Mouse (Mus musculus) kidney, postnatal 0 days (tissue): ENCODE data around the gene Psmd11. TPM values are rescaled to one million over a fixed set of nuclear protein-coding genes. Genes with fewer than 3 reads are reported as not detected.

Experiments
- ATAC-seq: fragments of 200-750 bp; cut with Nextera tagmentation; replicated peaks from 2 replicates; pipeline ENCODE4 v1.8.0; 2017; ENCODE audit warnings: low read depth, moderate number of reproducible peaks, moderate TSS enrichment, moderate library complexity; ENCODE audit not compliant: low FRiP score
- DNase-seq: peaks from one replicate; pipeline ENCODE4 v3.0.0-alpha.2; 2016; ENCODE audit warnings: low spot score
- H3K27ac ChIP-seq: fragments of 300-500 bp; sonication (generic); 2 replicates; pipeline ENCODE4 v1.5.1; 2014; ENCODE audit warnings: mild to moderate bottlenecking
- H3K27me3 ChIP-seq: fragments of 300-500 bp; sonication (generic); 2 replicates; pipeline ENCODE4 v1.6.1; 2014; ENCODE audit warnings: low read length, mixed read lengths; ENCODE audit not compliant: insufficient read depth
- H3K36me3 ChIP-seq: fragments of 300-500 bp; sonication (generic); 2 replicates; pipeline ENCODE4 v1.6.1; 2014; ENCODE audit warnings: low read length, mixed read lengths; ENCODE audit not compliant: insufficient read depth
- H3K4me1 ChIP-seq: fragments of 300-500 bp; sonication (generic); replicated peaks from 2 replicates; pipeline ENCODE4 v1.6.1; 2014; ENCODE audit warnings: antibody characterized with exemption, low read length, mixed read lengths; ENCODE audit not compliant: insufficient read depth
- H3K4me2 ChIP-seq: fragments of 300-500 bp; sonication (generic); 2 replicates; pipeline ENCODE4 v1.6.1; 2014; ENCODE audit warnings: mild to moderate bottlenecking, low read length, moderate library complexity, mixed read lengths
- H3K4me3 ChIP-seq: fragments of 300-500 bp; sonication (generic); replicated peaks from 2 replicates; pipeline ENCODE4 v1.5.1; 2014; ENCODE audit warnings: low read depth, low read length
- H3K9ac ChIP-seq: fragments of 300-500 bp; sonication (generic); 2 replicates; pipeline ENCODE4 v1.6.1; 2014; ENCODE audit warnings: low read depth, low read length
- H3K9me3 ChIP-seq: fragments of 300-500 bp; sonication (generic); replicated peaks from 2 replicates; pipeline ENCODE4 v1.6.1; 2016; ENCODE audit warnings: low read length, inconsistent platforms, mixed read lengths
- CTCF ChIP-seq: IDR thresholded peaks from 2 replicates; pipeline ENCODE4 v1.5.1; 2016; ENCODE audit warnings: antibody characterized with exemption, low read depth, mild to moderate bottlenecking, moderate library complexity
- WGBS: fragments of 180-500 bp; shearing (Covaris S2); extraction: QIAGEN DNeasy Blood & Tissue Kit; methylation state at CpG from one replicate; pipeline ENCODE4 v1.1.7; 2014; 5-methylcytosine and 5-hydroxymethylcytosine counted together
- polyA plus RNA-seq: library from polyadenylated mRNA; unstranded; fragments of >200 nt; fragmentation: Nextera tagmentation; extraction: Ambion mirVana; gene quantifications from 2 replicates; pipeline ENCODE4 v1.2.1, GENCODE M21; 2015

Gene Psmd11
- polyA plus RNA-seq, 1 experiment from 2014 or later: 249 TPM

- H3K36me3 ChIP-seq: no peaks in the 10 kb centered on the region
- no peak for DNase-seq
- TF ChIP-seq CTCF: no peak
- H3K4me3 ChIP-seq: no peak overlapping the region
- no peak overlapping the region for H3K9ac ChIP-seq
- no peaks in the 10 kb centered on the region for H3K9me3 ChIP-seq
- ATAC-seq: no peak; the same call in 1 of the 2 replicates
- H3K27ac ChIP-seq: no peak overlapping the region
- no peaks in the 10 kb centered on the region for H3K27me3 ChIP-seq
- peaks cover 14% of the 10 kb centered on the region; the same call in 1 of the 2 replicates for H3K4me1 ChIP-seq
- 58% methylated on average over 10 of the region's 10 CpGs for WGBS
- no peak overlapping the region for H3K4me2 ChIP-seq
Measured at GRCm38 (mm10) chr11:80490831-80491230, 62.4 kb downstream of the Psmd11 start.

DNA sequence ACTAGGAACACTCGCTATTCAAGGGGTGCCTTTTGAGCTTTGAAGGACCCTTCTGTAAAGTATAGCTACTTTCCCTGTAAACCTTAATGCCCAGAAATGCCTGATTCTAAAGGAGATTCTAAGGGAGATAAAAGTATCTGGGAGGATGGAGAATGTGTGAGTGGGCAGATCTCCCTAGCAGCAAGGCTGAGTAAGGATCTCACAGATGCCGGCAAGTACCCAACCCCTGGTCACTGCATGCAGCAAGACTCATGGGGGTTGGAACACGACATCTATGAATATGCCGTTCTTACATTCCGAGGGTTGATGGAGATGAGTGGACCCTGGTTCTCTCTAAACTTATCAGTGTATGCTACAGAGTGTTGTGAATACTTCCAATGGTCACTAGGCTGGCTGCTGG is 64.8 kb downstream of the Psmd11 start:
- WGBS: 94% methylated on average over 5 of the region's 5 CpGs
- no peaks in the 10 kb centered on the region for H3K27me3 ChIP-seq
- no peak for DNase-seq
- no peak for TF ChIP-seq CTCF
- no peaks in the 10 kb centered on the region for H3K9me3 ChIP-seq
- no peak overlapping the region for H3K9ac ChIP-seq
- no peak overlapping the region for H3K27ac ChIP-seq
- H3K36me3 ChIP-seq: no peaks in the 10 kb centered on the region
- no peak for ATAC-seq
- H3K4me1 ChIP-seq: peaks cover 14% of the 10 kb centered on the region; the same call in 1 of the 2 replicates
- no peak overlapping the region for H3K4me3 ChIP-seq
- H3K4me2 ChIP-seq: no peak overlapping the region

DNA sequence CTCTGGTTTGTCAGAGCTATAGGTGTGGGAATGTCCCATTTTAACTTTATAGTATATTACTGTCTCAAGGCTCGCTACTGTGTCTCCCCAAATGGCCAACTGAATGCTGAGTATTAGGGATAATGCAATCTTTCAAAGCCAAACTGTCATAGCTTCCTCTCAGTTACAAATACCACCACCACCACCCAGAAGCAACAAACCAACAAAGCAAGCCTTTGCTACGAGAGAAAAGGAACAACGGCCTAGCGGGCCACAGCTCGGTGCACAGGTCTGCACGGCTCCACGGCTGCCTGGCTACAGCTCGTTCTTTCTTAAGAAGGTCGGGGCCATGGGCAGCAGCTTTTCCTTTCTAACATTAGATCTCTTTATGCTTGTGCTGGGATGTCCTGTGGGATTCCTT is 66.4 kb downstream of the Psmd11 start:
- ATAC-seq: no peak
- Histone ChIP-seq H3K36me3 (no peaks in the 10 kb centered on the region), H3K4me3 (no peak overlapping the region), H3K4me2 (no peak overlapping the region), H3K9me3 (no peaks in the 10 kb centered on the region), H3K27me3 (no peaks in the 10 kb centered on the region), H3K9ac (no peak overlapping the region), H3K4me1 (0 out of 2 replicates have a peak, but pooled peaks cover 2% of the 10 kb centered on the region), H3K27ac (no peak overlapping the region)
- no peak for TF ChIP-seq CTCF
- no peak for DNase-seq
- 77% methylated on average over 9 of the region's 9 CpGs for WGBS

DNA sequence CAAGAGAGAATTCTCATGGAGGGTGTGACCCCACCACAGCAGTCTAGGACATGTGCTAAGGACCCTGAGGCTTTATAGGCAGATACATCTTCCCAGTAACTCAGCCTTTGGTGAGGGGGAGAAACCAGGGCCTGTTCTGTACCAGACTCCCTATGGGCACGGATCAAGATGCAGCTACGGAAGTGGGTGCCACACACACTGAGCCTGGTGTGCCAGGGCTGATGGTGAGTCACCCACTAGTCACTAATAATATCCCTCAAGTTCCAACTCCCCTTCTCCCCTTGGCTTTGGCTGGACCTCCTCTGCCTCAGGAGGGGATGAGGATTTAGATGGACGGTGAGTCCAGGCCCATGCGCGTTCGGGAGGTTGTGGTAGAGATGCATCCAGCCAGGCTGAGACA is 67.6 kb downstream of the Psmd11 start:
- no peaks in the 10 kb centered on the region for H3K4me1 ChIP-seq
- no peak for DNase-seq
- no peaks in the 10 kb centered on the region for H3K9me3 ChIP-seq
- H3K4me2 ChIP-seq: no peak overlapping the region
- TF ChIP-seq CTCF: no peak
- no peaks in the 10 kb centered on the region for H3K36me3 ChIP-seq
- H3K27me3 ChIP-seq: no peaks in the 10 kb centered on the region
- H3K4me3 ChIP-seq: no peak overlapping the region
- H3K27ac ChIP-seq: no peak overlapping the region
- ATAC-seq: no peak
- no peak overlapping the region for H3K9ac ChIP-seq
- WGBS: 91% methylated on average over 6 of the region's 6 CpGs

DNA sequence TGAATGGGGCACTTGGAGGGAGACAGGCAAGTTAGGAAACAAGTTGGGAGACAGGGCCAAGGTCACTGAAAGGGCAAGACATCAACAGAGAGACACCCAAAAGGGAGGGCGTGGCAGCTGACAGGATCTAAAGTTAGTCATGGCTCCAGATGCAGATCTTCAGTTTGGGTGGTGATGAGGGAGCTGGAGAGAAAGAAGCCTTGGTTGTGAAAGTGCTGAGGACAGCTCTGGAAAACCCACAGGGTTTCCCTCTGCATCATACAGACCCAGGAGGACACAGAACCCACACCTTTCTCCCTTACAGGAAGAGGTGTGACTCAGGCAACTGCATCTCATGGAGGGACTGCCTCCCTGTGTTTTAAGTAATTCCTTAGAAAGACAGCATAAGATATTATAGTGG is 68.2 kb downstream of the Psmd11 start:
- no peak for TF ChIP-seq CTCF
- WGBS: 87% methylated on average over 1 of the region's 1 CpGs

GRCm38 (mm10) chr11:80497225-80497919 is 69.0 kb downstream of the Psmd11 start:
- no peak for ATAC-seq
- TF ChIP-seq CTCF: no peak
- Histone ChIP-seq H3K4me3 (no peak overlapping the region), H3K4me2 (no peak overlapping the region), H3K9ac (no peak overlapping the region), H3K27me3 (no peaks in the 10 kb centered on the region), H3K9me3 (no peaks in the 10 kb centered on the region), H3K27ac (no peak overlapping the region), H3K4me1 (no peaks in the 10 kb centered on the region), H3K36me3 (no peaks in the 10 kb centered on the region)
- 86% methylated on average over 10 of the region's 10 CpGs for WGBS
- no peak for DNase-seq

More for the DNA sequence above, 68.2 kb downstream of the Psmd11 start:
- Histone ChIP-seq H3K27ac (no peak overlapping the region), H3K4me3 (no peak overlapping the region), H3K4me1 (no peaks in the 10 kb centered on the region), H3K9ac (no peak overlapping the region), H3K36me3 (no peaks in the 10 kb centered on the region), H3K4me2 (no peak overlapping the region), H3K27me3 (no peaks in the 10 kb centered on the region), H3K9me3 (no peaks in the 10 kb centered on the region)
- no peak for DNase-seq
- ATAC-seq: no peak
